Mouse (Mus musculus): ENCODE measurements around the gene Peli3.

Peli3 gene

DNA sequence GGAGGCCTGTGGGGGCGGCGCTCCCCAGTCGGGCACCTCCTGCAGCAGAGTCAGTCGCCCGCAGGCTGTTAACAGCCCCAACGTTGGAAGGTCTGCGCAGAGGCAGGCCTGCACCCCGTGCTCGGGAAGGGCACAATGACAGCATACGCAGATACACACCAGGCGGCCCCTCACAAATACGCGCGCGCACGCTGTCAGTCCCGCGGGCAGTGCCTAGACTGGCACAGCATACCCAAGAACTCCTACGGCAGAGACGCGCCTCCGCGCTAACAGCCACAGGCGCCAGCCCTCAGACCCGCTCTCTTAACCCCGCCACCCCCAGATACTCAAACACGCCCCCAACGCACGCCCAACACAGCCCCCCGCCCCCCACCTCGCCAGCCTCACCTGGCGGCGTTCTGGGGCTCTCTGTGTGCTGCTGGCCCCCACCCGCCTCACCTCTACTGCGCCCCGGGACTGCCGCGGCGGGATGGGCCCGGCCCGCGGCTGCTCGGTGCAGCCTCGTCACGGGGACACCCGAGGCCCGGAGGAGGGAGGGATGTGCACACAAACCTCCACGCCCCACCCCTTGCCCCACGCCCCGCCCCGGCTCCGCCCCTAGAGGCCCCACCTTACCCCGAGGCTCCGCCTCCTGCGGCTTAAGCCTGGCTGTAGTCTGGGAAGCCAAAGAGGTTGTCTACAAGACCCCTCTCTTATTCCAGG is at the start of gene Peli3:
Gene Peli3 (minus strand): TSS at position 577 of the 702 bp plus-strand sequence.
- peak; percentile 74 to 87 for DNase-seq (ENCODE audit: low spot score in 2 of 2)

DNA sequence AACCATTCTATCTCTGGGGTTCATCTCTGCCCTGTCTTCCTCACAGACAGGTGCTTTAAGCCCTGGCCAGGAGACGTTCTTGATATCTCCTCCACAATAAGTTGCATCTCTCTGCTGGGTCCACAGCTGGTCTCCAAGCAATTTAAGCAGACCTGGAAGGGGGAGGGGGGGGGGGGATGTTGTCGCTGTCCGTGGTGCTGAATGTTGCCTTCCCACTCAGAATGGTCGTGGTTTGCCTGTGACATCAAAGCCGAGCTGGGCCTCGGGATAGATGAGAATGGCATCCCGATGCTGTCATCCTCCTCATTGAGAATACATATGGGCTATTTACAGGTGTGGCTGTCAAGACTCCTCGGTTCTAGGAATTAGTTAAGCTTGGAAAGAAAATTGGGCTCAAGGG is 49.4 kb upstream of the Peli3 start:
- no peak for DNase-seq (ENCODE audit: low spot score in 2 of 2)

DNA sequence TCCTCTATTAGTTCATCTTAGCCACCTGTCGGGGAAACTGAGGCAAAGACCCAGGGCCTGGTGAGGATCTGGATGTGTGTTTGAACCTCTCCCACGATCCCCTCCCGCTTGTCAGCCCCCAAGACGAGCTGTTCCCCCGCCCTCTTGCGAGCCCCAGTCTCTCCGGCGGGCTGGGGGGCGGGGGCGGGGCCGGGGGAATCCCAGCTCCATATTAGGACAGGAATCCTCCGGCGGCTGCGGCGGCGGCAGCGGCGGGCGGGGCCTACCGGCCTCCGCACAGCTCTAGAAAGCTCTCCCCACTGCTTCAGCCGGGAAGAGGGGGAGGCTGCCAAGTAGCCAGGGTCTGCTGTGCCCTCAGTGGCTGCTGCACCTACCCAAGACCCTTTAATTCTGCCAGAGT is 47.8 kb upstream of the Peli3 start:
- no peak for DNase-seq (ENCODE audit: low spot score in 2 of 2)

DNA sequence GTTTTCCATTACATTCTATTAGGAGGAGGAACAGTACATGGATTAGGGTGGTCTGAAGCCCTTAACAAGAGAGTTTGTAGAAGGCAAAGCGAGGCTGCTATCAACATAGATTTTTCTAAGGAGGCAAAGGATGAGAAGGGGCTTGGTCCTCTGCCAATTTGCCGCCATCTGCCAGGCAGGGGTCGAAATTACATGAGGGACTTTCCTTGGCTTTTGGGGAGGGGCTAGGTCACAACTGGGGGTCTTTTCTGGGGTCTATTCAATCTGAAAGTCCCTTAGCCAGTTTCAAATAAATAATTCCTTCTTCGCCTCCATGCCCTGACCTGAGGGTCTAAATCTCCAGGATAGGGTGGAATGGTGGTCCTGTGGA is 47.3 kb upstream of the Peli3 start, which contains the start of gene Npas4:
Gene Npas4 (minus strand): TSS at position 61 of the 370 bp plus-strand sequence.
- DNase-seq (ENCODE audit: low spot score in 2 of 2): no peak

DNA sequence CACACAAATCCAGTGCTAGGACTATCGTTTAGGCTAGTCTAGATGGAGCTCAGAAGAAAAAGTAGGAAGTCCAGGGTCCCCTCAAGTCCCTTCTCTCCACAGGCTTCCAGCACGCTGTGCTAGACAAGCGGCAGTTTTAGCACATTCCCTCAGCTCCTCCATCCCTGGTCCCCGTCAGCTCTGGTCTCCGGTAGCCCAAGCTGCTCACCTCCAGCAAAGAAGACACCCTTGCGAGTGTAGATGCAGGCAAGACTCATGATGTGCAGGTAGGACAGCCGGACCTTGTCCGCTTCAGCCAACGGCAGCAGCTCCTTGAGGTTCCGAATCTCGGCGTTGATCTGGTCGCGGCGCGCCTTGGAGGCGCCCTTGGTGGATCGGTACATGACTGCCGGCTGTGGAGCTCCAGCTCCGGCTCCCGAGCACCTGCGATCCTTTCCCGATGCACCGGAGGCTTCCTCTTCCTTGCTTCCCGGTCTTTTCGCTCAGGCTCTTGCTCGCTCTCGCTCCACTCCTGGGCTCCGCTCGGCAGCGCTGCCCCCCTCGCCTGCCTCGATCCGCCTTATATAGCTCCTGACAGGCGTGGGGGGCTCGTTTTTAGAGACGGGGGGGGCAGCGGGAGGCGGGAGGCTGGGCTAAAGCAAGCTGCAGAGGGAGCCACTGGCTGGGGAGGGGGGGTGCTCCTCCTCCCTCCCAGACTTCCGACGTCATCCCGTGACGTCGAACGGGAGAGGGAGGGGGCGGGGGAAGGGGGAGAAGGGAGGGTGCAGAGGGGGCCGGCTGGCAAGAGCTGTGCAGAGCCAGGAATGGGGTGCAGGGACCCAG is 46.7 kb upstream of the Peli3 start:
- no peak for DNase-seq (ENCODE audit: low spot score in 2 of 2)

DNA sequence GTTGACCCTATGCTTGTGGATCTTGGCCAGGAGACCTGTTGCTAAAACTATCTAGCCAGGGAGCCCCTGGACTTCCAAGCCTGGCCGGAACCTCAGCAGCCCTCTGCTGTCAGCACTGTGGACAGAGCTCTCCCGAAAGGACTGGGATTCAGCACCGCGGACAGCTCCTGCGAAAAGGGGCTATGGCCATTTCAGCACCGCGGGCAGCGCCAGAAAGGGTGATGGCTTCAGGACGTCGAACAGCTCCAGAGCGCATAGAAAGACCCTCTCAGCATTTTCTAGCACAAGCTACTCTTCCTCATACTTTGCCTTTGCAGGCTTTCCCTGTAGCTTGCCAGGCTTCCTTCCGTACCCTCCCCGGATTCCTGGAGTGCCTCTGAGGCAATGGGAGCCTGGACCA is 46.1 kb upstream of the Peli3 start:
- peak; percentile 84 to 97 for DNase-seq (ENCODE audit: low spot score in 2 of 2)

DNA sequence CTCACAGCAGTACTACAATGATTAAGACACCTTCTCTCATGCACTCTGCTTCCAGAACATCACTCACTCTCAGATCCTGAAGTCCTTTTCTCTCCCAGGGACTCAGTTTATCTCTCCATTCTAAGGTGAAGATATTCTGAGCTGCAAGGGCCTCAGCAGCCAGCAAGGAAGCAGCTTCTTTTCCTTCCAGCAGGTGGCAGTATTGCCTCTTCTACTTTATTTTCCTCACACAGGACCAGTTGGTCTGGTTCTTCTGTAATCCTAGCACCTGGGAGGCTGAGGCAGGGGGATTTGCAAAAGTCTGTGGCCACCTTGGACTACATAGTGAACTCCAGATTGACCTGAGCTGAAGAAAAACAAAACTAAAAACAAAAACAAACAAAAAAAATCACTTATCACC is 38.8 kb upstream of the Peli3 start:
- no peak for DNase-seq (ENCODE audit: low spot score in 2 of 2)

DNA sequence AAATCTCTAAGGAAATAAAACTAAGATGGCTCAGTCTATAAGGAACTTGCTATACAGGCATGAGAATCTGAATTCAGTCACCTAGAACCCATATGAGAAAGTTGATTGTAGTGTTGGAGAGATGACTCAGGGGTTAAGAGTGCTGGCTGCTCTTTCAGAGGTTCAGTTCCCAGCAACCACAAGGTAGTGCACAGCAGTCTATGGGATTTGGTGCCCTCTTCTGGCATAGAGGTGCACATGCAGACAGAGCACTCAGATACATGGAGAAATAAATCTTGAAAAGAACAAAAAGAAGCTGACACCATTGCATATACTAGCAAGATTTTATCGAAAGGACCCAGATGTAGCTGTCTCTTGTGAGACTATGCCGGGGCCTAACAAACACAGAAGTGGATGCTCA is 25.3 kb upstream of the Peli3 start:
- DNase-seq (ENCODE audit: low spot score in 2 of 2): no peak

DNA sequence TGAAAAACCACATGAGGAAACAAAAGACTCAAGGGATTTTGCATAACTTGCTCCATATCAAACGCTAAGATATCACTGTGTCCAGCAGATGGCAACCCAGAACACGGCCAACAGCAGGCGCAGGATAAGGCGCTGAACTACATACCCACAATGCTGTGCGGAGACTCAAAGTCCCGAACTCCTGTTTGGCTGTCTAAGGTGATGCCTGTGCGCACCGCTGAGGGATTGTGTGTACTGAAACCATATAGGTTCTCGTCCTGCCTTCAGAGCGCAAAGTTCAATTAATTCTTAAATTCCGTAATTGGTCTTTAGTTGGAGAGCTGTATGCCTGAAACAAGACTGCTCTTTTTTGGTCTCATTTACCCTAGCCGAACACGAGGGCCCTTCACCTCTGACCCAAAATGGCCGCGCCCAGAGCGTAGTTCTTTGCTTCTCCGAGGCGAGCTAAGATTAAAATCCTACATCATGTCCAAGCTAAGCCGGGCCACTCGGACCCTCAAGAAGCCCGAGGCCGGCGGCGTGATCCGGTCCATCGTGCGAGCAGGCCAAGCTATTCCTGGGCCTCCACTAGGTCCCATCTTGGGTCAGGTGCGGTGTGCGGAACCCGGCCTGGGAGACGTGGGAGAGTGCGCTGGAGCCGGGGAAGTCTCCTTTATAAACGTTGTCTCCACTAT is 19.1 kb upstream of the Peli3 start, which contains the start of gene Mrpl11:
Gene Mrpl11 (plus strand): TSS at position 220 of the 674 bp plus-strand sequence.
- DNase-seq (ENCODE audit: low spot score in 2 of 2): peak; percentile 77 to 82

DNA sequence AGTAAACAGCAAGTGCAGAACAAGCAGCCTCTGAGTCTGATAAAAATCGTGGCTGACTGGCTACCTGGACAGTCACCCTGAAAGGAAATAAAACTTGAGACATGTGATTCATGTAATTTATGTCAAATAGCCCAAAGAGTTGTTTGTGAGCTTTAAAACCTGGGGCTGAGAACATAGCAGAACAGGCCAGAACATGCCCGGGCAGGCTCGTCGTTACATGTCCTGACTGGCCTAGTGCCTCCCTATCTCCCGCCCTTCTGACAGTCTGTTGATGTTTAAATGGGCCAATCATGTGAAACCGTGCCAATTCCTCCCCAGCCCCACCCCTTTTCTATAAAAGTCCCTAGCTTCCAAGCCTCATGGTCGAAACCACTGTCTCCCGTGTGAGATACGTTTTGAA is 5.7 kb upstream of the Peli3 start:
- peak in 1 of 2 experiments; percentile 59 for DNase-seq (ENCODE audit: low spot score in 2 of 2)

DNA sequence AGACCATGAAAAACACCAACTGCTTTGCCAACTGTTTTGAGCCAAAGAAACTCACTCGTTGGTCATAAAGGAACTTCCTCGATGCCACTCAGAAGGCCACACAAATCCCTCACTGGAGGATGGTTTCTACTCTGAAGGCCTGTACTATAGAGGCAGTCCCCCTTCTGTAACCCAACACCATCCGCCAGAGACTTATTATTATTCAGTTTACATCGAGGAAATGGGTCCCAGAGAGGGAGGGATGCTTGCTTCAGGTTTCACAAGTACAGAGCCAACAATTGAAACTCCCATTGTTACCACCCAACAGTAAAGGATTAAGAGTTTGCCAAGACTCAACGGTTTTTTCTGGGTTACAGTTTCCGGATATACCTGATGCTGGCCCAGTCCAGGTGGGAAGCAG is 2.6 kb upstream of the Peli3 start:
- no peak for DNase-seq (ENCODE audit: low spot score in 2 of 2)

DNA sequence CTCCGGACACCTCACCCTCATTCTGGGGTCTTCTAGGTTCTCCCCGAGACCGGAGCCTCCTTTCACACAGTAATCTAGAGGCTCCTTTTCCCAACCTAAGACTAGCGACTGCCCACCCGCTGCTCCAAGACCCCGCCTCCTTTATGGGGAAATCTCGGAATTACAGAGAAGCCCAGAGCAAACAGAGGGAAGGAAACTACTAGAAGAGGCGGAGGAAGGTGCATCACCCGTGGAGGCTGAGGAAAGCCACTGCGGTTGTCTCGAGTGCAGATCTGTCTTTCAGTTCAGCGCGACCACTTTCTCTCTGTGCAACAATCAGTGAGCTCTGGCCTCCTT is 294 bp upstream of the Peli3 start:
- no peak for DNase-seq (ENCODE audit: low spot score in 2 of 2)

DNA sequence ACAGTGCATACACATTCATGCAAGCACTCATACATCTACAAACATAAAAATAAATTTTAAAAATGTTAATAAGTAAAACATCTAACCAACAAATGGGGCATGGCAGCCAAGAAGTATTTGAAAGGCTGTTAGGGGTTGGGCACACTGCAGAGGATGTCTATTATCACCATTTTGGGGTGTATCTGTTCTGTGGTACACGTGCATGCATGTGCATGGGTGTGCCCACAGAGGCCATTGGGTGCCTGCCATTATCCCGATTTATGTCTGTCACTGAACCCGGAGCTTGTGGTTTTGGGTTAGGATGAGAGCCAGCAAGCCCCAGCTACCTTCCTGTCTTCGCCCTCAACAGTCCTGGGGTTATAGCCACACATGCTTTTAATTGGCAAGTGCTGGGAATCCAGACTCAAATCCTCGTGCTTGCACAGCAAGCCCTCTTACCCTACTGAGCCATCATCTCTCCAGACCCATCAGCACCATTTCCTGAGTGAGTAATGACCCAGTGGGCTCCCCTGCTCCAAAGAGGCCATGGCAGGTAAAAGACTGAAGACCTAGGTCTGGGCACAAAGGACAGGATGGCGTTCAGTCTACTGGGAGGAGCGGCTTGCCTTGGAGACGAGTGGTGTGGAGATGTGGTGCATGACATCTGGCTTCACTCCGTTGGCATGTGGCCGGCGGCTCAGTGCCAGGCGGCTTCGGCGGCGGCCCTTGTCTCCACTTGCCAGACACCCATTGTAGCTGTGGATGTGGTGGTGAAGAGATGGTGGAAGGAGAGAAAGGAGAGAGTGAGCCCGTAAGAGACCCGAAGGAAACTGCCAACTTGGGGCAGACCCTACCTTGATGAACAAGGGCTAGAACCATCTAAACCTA is 5.2 kb downstream of the Peli3 start:
- DNase-seq (ENCODE audit: low spot score in 2 of 2): no peak

DNA sequence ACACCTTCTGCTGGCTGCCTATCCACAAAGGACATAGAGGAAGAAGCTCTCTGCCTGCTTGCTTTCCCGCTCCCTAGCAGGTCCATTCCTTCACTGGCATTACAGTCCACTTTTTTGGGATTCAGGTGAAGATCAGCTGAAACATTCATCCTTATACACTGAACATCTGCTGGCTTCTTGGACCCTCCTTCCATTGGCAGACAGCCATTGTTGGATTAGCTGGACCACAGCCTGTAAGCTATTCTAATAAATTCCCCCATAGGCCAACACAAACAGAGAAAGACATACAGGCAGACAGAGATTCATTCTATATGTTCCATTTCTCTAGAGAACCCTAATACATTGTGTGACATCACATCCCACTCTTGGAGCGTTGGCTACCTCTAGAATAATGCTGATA is 6.0 kb downstream of the Peli3 start:
- DNase-seq (ENCODE audit: low spot score in 2 of 2): no peak

DNA sequence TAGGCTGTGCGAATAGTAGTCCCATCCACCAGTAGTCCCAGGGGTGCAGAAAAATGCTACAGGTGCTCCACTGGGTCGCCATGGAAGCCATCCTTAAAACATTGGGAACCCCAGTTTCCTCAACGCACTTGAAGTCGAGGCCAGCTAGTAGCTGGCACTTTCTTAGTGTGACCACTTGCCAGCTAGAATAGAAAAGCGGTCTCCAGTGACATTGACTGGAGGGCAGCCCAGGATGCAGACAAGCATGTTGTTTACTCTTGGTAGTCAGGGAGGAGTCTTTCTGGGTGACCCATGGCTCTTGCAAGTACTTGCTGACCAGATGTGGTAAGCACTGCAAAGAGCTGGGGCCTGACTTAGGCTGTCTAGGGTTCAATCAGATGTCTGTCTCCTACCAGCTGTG is 14.1 kb downstream of the Peli3 start:
- DNase-seq (ENCODE audit: low spot score in 2 of 2): no peak

DNA sequence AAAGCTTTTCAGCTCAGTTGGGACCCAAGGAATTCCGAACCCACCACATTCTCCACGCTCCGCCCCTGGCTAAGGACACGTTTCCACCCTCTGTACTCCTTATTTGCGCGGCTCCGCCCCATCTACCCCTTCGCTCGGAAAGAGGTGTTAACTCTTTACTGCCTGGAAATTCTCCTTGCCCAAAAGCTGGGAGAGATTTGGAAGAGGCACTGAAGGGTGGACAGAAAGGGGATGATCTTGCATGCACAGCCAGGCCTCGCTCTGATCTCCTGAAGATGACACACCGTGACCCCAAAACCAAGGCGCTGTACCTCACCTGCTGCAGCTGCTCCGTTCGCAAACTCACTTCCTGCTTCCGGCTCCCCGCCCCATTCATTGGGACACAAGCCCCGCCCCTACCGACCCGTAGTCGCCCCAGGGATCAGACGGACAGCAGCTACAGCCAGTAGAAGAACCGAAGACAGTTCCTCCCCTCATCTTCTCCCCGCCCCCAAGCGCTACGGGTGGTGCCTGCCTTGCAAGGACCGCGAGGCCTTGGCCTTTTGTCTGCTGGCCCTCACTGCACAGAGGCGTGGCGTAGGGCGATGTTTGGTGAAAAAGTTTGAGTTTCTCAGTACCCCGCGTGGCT is 14.9 kb downstream of the Peli3 start, which contains the start of gene Dpp3:
Gene Dpp3 (minus strand): TSS at position 384 of the 628 bp plus-strand sequence.
- DNase-seq (ENCODE audit: low spot score in 2 of 2): peak; percentile 98 to 100

DNA sequence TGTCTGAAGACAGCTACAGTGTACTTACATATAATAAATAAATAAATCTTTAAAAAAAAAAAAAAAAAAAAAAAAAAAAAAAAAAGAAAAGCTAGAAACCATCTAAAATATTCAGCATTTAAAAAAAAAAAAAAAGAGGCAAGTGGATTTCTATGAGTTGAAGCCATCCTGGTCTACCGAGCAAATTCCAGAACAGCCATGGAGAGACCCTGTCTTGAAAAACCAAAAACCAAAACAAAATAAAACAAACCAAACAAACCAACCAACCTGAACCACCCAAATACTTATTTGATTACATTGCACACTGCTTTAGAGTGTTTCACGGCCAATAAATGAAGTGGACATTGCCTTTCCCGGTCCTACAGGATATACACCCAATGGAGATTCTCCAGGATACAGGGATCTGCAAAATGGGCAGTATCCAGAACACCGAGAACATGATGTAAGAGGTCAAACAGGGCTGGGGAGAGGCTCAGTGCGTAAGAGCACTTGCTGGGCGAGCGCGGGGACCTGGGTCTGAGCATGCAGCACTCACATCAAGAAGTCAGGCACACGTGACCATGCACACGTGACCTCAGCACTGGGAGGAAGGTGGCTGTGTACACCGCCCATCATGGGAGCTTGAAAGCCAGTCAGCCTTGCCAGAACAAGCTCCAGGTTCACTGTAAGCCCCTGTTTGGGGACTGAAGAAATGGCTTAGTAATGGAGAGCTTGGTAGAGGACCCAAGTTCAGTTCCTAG is 17.6 kb downstream of the Peli3 start:
- no peak for DNase-seq (ENCODE audit: low spot score in 2 of 2)

DNA sequence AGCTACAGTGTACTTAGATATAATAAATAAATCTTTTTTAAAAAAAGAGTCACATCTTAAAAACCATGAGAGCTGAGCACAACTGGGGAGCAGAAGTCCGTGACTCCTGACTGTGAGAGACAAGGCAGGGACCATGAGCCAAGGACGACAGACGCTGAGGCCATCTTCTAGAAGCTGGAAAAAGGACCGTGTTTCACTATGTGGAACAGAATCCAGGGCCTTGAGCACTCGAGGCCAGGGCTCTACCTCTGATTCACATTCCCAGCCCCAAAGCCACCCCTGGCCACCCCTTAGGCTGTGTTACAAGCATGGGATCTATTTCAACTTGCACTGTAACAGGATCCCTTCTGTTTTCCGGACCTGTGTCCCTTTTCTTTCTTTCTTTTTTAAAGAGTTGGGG is 23.3 kb downstream of the Peli3 start:
- no peak for DNase-seq (ENCODE audit: low spot score in 2 of 2)

DNA sequence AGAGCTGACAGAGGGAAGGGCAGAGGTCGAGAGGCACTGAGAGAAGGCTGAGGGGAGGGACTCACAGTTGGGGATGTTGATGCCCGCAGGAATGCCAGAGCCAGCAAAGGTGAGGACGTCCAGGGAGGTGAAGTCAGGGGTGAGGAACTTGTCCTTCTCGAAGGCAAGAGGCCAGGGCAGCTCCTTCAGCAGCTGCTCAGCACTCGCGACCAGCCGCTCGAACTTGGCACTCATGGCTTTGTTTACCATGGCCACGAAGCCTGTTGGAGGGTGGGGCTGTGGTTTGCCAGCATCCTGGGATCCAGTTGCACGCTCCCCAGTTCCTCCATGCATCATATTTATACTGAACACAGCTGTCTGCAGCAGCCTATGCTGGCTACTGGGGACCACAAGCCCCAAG is 26.1 kb downstream of the Peli3 start:
- no peak for DNase-seq (ENCODE audit: low spot score in 2 of 2)

DNA sequence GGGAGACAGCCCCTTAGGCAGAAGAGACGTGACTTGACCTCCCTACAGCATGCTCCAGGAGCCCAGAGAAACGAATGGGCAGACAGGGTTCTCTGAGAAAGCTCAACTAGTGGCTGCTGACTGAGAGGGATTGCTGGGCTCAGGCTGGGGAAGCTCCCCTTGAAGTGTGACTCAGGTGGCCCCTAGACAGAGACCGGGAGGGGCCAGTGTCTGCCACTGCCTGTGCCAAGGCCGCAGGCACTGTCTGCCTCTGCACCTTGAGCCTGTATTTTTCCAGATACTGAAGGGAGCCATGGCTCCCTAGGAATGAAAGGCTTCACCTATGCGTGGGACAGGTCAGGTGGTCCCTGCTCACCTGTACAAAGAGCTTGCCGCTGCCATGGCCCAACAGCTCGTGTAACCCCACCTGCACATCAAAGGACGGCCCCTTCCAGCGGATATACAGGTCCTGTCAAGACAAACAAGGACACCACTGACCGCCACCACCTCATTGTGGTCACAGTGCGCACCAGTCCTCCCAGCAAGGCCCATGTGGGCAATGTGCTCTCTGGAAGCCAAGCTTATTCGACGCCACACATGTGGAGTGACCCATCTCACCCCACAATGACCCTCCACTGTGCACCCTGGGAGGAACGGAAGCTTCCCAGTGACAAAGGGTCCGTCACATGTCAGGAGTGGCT is 26.9 kb downstream of the Peli3 start:
- DNase-seq (ENCODE audit: low spot score in 2 of 2): no peak
